In the genomic region with DNA sequence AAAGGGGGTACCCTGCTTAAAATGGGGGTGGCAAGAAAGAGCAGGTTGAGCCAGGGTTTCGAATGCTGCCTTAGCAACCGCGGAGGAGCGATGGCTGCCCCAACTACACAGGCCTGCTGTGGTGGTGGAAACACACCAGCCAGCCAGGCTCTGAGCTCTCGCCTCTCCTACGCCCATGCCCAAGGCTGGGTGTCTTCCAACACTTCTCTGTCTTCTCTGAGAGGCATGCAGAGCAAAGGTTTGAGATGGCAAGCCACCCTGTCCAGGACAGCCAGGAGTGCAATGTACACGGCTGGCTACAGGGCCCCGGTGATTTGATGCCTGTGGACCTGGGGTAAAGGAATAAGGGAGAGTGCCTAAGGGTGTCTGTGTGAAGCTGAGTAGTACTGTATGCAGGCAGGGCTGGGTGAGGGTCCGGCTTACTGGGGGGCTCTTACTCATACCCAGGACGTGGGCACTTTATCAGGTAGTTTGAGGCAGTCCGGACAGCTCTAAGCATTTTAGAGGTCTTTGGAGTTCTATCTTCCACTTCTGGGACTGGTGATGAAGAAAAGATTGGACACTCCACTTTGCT, we compare ENCODE assay signal across 13 mouse cellular contexts. TPM values are rescaled to one million over a fixed set of nuclear protein-coding genes. Genes with fewer than 3 reads are reported as not detected.
DNase-seq lines count a peak whose midpoint lies in the region; ATAC-seq and TF ChIP-seq lines count a peak whose summit lies in the region.
"Had no signal": no experiment of that assay in that cellular context is flagged by ENCODE, and none has a peak within 500 bp of the region (broad histone marks: within the 10 kb centered on the region; RNA-seq: fewer than 3 reads in every experiment).

No protein-coding gene starts in this region.

- peaks cover 0 to 4% of the 10 kb centered on the region in 2 experiments for H3K36me3 ChIP-seq in CH12.LX (replicated peaks in 1 of 2; ENCODE audit: control insufficient read depth in 1 of 2, insufficient read depth in 1 of 2, low read length in 1 of 2)
- no peaks in the 10 kb centered on the region for H3K36me3 ChIP-seq in liver, embryonic 15.5 days (replicated peaks)
- H3K36me3 ChIP-seq: embryonic facial prominence, embryonic 10.5 days; neural tube, embryonic 12.5 days had no signal

- TF ChIP-seq POLR2A in CH12.LX (IDR thresholded peaks at IDR 0.05; ENCODE audit: low read depth, low read length): no peak

- peak overlapping the region; percentile 58 for H3K9ac ChIP-seq in CH12.LX (ENCODE audit: insufficient read depth, low read depth)
- no peak overlapping the region for H3K9ac ChIP-seq in liver, embryonic 15.5 days
- H3K9ac ChIP-seq: neural tube, embryonic 12.5 days had no signal

- in situ Hi-C loops in CH12.LX (cut with MboI; ENCODE audit: low pct_ligation_motif_present, low pct_unique_long_range_greater_than_20kb, low sequenced_read_pairs): loop anchor here (5.0 to 25.0 kb wide), 3 partner anchors 98 to 388 kb away; no protein-coding TSS in a partner anchor

- no peak for ATAC-seq in liver, embryonic 15.5 days (ENCODE audit: insufficient read depth)
- ATAC-seq: forebrain, embryonic 14.5 days; inflammation-experienced regulatory T-cells, adult 6 months had no signal

- no peak for TF ChIP-seq CTCF in gastrocnemius, adult 2 months (IDR thresholded peaks at IDR 0.05)
- TF ChIP-seq CTCF in CH12.LX (conservative IDR thresholded peaks at IDR 0.05 in 1 of 2, IDR thresholded peaks at IDR 0.05 in 1 of 2; ENCODE audit: low read depth in 2 of 2, low read length in 2 of 2): no peak

- peak overlapping the region; percentile 86 for H3K27ac ChIP-seq in gastrocnemius, adult 2 months
- H3K27ac ChIP-seq in CH12.LX (ENCODE audit: insufficient read depth, low read depth): peak overlapping the region; percentile 99
- peak overlapping the region; percentile 62 for H3K27ac ChIP-seq in liver, embryonic 15.5 days (replicated peaks)
- H3K27ac ChIP-seq: embryonic facial prominence, embryonic 10.5 days; neural tube, embryonic 12.5 days had no signal

- H3K4me3 ChIP-seq in gastrocnemius, adult 2 months: no peak overlapping the region
- H3K4me3 ChIP-seq in CH12.LX (replicated peaks in 1 of 3; ENCODE audit: low read depth in 2 of 3, low read length in 2 of 3, poor library complexity in 1 of 3): peak overlapping the region; percentile 20 to 69 (median 23)
- peak overlapping the region; percentile 2; the same call in 1 of the 2 replicates for H3K4me3 ChIP-seq in liver, embryonic 15.5 days (replicated peaks)
- H3K4me3 ChIP-seq: embryonic facial prominence, embryonic 10.5 days; neural tube, embryonic 12.5 days had no signal

- no peaks in the 10 kb centered on the region for H3K27me3 ChIP-seq in CH12.LX (replicated peaks)
- H3K27me3 ChIP-seq in liver, embryonic 15.5 days: peaks cover 46% of the 10 kb centered on the region

- TF ChIP-seq RAD21 in CH12.LX (IDR thresholded peaks at IDR 0.05; ENCODE audit: low read depth, low read length): no peak

- intact Hi-C loops in gastrocnemius, adult 2 months (cut with DNase I): loop anchor here (10.0 kb wide), 1 partner anchor 51 kb away; no protein-coding TSS in a partner anchor
- intact Hi-C loops in left cerebral cortex, postnatal 25 days (cut with DNase I): no loop called here

- H3K9me3 ChIP-seq in CH12.LX (replicated peaks; ENCODE audit: low read length): no peaks in the 10 kb centered on the region
- H3K9me3 ChIP-seq in liver, embryonic 15.5 days (replicated peaks): no peaks in the 10 kb centered on the region
- H3K9me3 ChIP-seq: embryonic facial prominence, embryonic 10.5 days; neural tube, embryonic 12.5 days had no signal

- H3K79me2 ChIP-seq in CH12.LX (replicated peaks; ENCODE audit: control insufficient read depth, extremely low read depth, insufficient read depth, poor library complexity, severe bottlenecking): peaks cover 58% of the 10 kb centered on the region

- DNase-seq in gastrocnemius, adult 2 months: no peak
- DNase-seq in gastrocnemius, postnatal 10 days: no peak
- peak; percentile 48 to 79 for DNase-seq in left cerebral cortex, postnatal 25 days (ENCODE audit: low spot score in 2 of 2)
- DNase-seq in left cerebral cortex, adult 9 months (ENCODE audit: low spot score in 2 of 2): no peak
- peak; percentile 24 for DNase-seq in CH12.LX (ENCODE audit: extremely low read depth)
- DNase-seq in frontal cortex, postnatal 10 days (ENCODE audit: low spot score in 2 of 2): no peak
- DNase-seq in urinary bladder, postnatal 36 days (ENCODE audit: low spot score in 2 of 2): no peak

- H3K4me2 ChIP-seq in CH12.LX (ENCODE audit: insufficient read depth, low read depth, poor library complexity, severe bottlenecking): peak overlapping the region; percentile 93
- peak overlapping the region; percentile 69 for H3K4me2 ChIP-seq in liver, embryonic 15.5 days
- H3K4me2 ChIP-seq: neural tube, embryonic 12.5 days had no signal

- TF ChIP-seq EP300 in CH12.LX (IDR thresholded peaks at IDR 0.05; ENCODE audit: low read length): no peak

- H3K4me1 ChIP-seq in CH12.LX (ENCODE audit: control insufficient read depth in 1 of 2, insufficient read depth in 2 of 2): peaks cover 33 to 89% of the 10 kb centered on the region in 2 experiments
- peaks cover 45% of the 10 kb centered on the region for H3K4me1 ChIP-seq in liver, embryonic 15.5 days (replicated peaks)

- 58% methylated on average over 11 of the region's 11 CpGs for WGBS in liver, embryonic 15.5 days (ENCODE audit: insufficient replicate concordance)

- dilution Hi-C loops in CH12.LX (cut with MboI; ENCODE audit: extremely low pct_ligation_motif_present, extremely low pct_unique_long_range_greater_than_20kb, low sequenced_read_pairs): no loop called here

TF ChIP-seq in CH12.LX, 34 proteins besides CTCF, POLR2A, EP300 and RAD21:
- TF ChIP-seq MAX (IDR thresholded peaks at IDR 0.05; ENCODE audit: low read length): no peak
- no peak for TF ChIP-seq NRF1 (IDR thresholded peaks at IDR 0.05; ENCODE audit: low read depth, low read length)
- TF ChIP-seq TBP (conservative IDR thresholded peaks at IDR 0.05; ENCODE audit: low read depth, low read length): no peak
- no peak for TF ChIP-seq HCFC1 (IDR thresholded peaks at IDR 0.05; ENCODE audit: low read depth, low read length)
- 0 out of 2 replicates have a peak, but pooled peaks have one; percentile 36 for TF ChIP-seq UBTF (IDR thresholded peaks at IDR 0.05; ENCODE audit: low read depth, low read length)
- TF ChIP-seq TCF12 (IDR thresholded peaks at IDR 0.05; ENCODE audit: low read depth, low read length): 0 out of 2 replicates have a peak, but pooled peaks have one; percentile 28
- TF ChIP-seq JUN (IDR thresholded peaks at IDR 0.05; ENCODE audit: insufficient read depth, low read depth, low read length): no peak
- no peak for TF ChIP-seq SIN3A (IDR thresholded peaks at IDR 0.05; ENCODE audit: low read length)
- TF ChIP-seq ZC3H11A (IDR thresholded peaks at IDR 0.05; ENCODE audit: low read depth, low read length): no peak

RNA-seq across cellular contexts. Expression of gene Fmnl1, which starts 3.0 kb away (rescaled TPM):
- total RNA-seq in gastrocnemius, adult 2 months (2021): 1 to 10 TPM; 4.2 to 5.7 TPM
- total RNA-seq in gastrocnemius, postnatal 10 days (2021): 1 to 10 TPM; 6.3 to 8.9 TPM
- 100 to 1,000 TPM; 146 to 197 TPM for total RNA-seq in left cerebral cortex, postnatal 25 days (2021)
- 35.0 and 36.5 TPM in 2 replicates for total RNA-seq in CH12.LX (2012; rRNA removed)
- 5.6 and 6.9 TPM in 2 replicates for total RNA-seq in CH12.LX (2014; rRNA removed)
- polyA plus RNA-seq in CH12.LX (2012; ENCODE audit: insufficient read length, low read depth): 104 and 118 TPM in 2 replicates
- 5.7 and 6.2 TPM in 2 replicates for polyA plus RNA-seq in liver, embryonic 15.5 days (2015; fragmentation: Nextera tagmentation; extraction: Ambion mirVana)

RNA-seq across cellular contexts. Expression of gene 1700023F06Rik, which starts 34.5 kb away (rescaled TPM):
- total RNA-seq in gastrocnemius, adult 2 months (2021): not detected
- not detected for total RNA-seq in gastrocnemius, postnatal 10 days (2021)
- 1 to 10 TPM; 1.5 to 2.4 TPM for total RNA-seq in left cerebral cortex, postnatal 25 days (2021)
- total RNA-seq in CH12.LX (2012; rRNA removed): not detected in 2 replicates
- not detected in 2 replicates for total RNA-seq in CH12.LX (2014; rRNA removed)
- not detected in 2 replicates for polyA plus RNA-seq in CH12.LX (2012; ENCODE audit: insufficient read length, low read depth)
- 0.08 TPM in 1 of 2 replicates, not detected in the other for polyA plus RNA-seq in liver, embryonic 15.5 days (2015; fragmentation: Nextera tagmentation; extraction: Ambion mirVana)
- total RNA-seq: heart, adult 8-10 months had no signal
- polyA plus RNA-seq: inflammation-experienced regulatory T-cells, adult 6 months had no signal

RNA-seq across cellular contexts. Expression of gene Hexim2, which starts 41.6 kb away (rescaled TPM):
- 1 to 10 TPM; 2.0 to 3.6 TPM for total RNA-seq in gastrocnemius, adult 2 months (2021)
- total RNA-seq in gastrocnemius, postnatal 10 days (2021): 1 to 10 TPM; 5.8 to 6.7 TPM
- 10 to 100 TPM; 11.7 to 13.6 TPM for total RNA-seq in left cerebral cortex, postnatal 25 days (2021)
- total RNA-seq in CH12.LX (2012; rRNA removed): 31.4 and 33.3 TPM in 2 replicates
- total RNA-seq in CH12.LX (2014; rRNA removed): 28.8 and 33.0 TPM in 2 replicates
- polyA plus RNA-seq in CH12.LX (2012; ENCODE audit: insufficient read length, low read depth): 27.0 and 31.6 TPM in 2 replicates
- polyA plus RNA-seq in liver, embryonic 15.5 days (2015; fragmentation: Nextera tagmentation; extraction: Ambion mirVana): 4.2 and 4.7 TPM in 2 replicates

RNA-seq across cellular contexts. Expression of gene Spata32, which starts 44.4 kb away (rescaled TPM):
- total RNA-seq in gastrocnemius, adult 2 months (2021): not detected
- not detected for total RNA-seq in gastrocnemius, postnatal 10 days (2021)
- 1 to 10 TPM; 1.3 to 1.4 TPM for total RNA-seq in left cerebral cortex, postnatal 25 days (2021)
- total RNA-seq in CH12.LX (2012; rRNA removed) (not detected in 2 replicates), CH12.LX (2014; rRNA removed) (not detected in 2 replicates)
- polyA plus RNA-seq in CH12.LX (2012; ENCODE audit: insufficient read length, low read depth): not detected in 2 replicates
- polyA plus RNA-seq in liver, embryonic 15.5 days (2015; fragmentation: Nextera tagmentation; extraction: Ambion mirVana): not detected in 2 replicates
- total RNA-seq: heart, adult 8-10 months had no signal
- polyA plus RNA-seq: embryonic facial prominence, embryonic 10.5 days; forebrain, embryonic 14.5 days; inflammation-experienced regulatory T-cells, adult 6 months had no signal

RNA-seq across cellular contexts. Expression of gene Hexim1, which starts 57.8 kb away (rescaled TPM):
- 10 to 100 TPM; 18.6 to 21.8 TPM for total RNA-seq in gastrocnemius, adult 2 months (2021)
- 10 to 100 TPM; 24.0 to 26.7 TPM for total RNA-seq in gastrocnemius, postnatal 10 days (2021)
- 10 to 100 TPM; 46.5 to 50.8 TPM for total RNA-seq in left cerebral cortex, postnatal 25 days (2021)
- total RNA-seq in CH12.LX (2012; rRNA removed) (25.9 and 38.9 TPM in 2 replicates), CH12.LX (2014; rRNA removed) (16.4 and 20.2 TPM in 2 replicates)
- polyA plus RNA-seq in CH12.LX (2012; ENCODE audit: insufficient read length, low read depth): 50.4 and 51.8 TPM in 2 replicates
- polyA plus RNA-seq in liver, embryonic 15.5 days (2015; fragmentation: Nextera tagmentation; extraction: Ambion mirVana): 1.8 and 1.9 TPM in 2 replicates

Comparison
In these comparisons a context has a peak if more than half of its experiments do, and no peak if none do; other contexts are left out.
1. DNase-seq: peak in left cerebral cortex, postnatal 25 days (2 of 2) and CH12.LX (single experiment); none in gastrocnemius, adult 2 months (single experiment), gastrocnemius, postnatal 10 days (single experiment), left cerebral cortex, adult 9 months (0 of 2), frontal cortex, postnatal 10 days (0 of 2) and urinary bladder, postnatal 36 days (0 of 2).
2. Peak in every context shown above with its lines, with median percentiles within 50 percentile points of each other: H3K27ac ChIP-seq.